Mouse (Mus musculus): ENCODE measurements at regions not wholly inside any gene's neighbourhood (a gene's known extent, or its start where the extent isn't known, plus 50 kb on each side); places are given as distances from the start of the nearest gene placed in this dataset.

GRCm38 (mm10) chr8:126216391-126216790, 82.0 kb upstream of the Slc35f3 start:
- ATAC-seq (ENCODE audit: low FRiP score, low TSS enrichment), result no peak
- H3K9me3 ChIP-seq (ENCODE audit: control insufficient read depth, low read length), result no peaks in the 10 kb centered on the region
- H3K4me2 ChIP-seq (replicated peaks; ENCODE audit: low read depth, low read length), result no peak overlapping the region
- H3K27me3 ChIP-seq (ENCODE audit: control insufficient read depth, insufficient read depth, low read length), result no peaks in the 10 kb centered on the region
- no peak overlapping the region for H3K4me3 ChIP-seq (ENCODE audit: low read length)
- H3K4me1 ChIP-seq (ENCODE audit: control insufficient read depth, insufficient read depth, low read length), result no peaks in the 10 kb centered on the region
- WGBS, result 73% methylated on average over 5 of the region's 5 CpGs
- H3K9ac ChIP-seq (ENCODE audit: low read depth, low read length), result no peak overlapping the region
- H3K36me3 ChIP-seq (ENCODE audit: control insufficient read depth, insufficient read depth, low read length), result no peaks in the 10 kb centered on the region
- no peak overlapping the region for H3K27ac ChIP-seq (ENCODE audit: low read depth, low read length)

- H3K9me3 ChIP-seq (ENCODE audit: control insufficient read depth, low read length), result no peaks in the 10 kb centered on the region
- H3K9ac ChIP-seq (ENCODE audit: low read depth, low read length), result no peak overlapping the region
- H3K36me3 ChIP-seq (ENCODE audit: control insufficient read depth, insufficient read depth, low read length), result no peaks in the 10 kb centered on the region
- H3K4me1 ChIP-seq (ENCODE audit: control insufficient read depth, insufficient read depth, low read length), result no peaks in the 10 kb centered on the region
- ATAC-seq (ENCODE audit: low FRiP score, low TSS enrichment), result no peak
- H3K27me3 ChIP-seq (ENCODE audit: control insufficient read depth, insufficient read depth, low read length), result no peaks in the 10 kb centered on the region
- H3K4me2 ChIP-seq (replicated peaks; ENCODE audit: low read depth, low read length), result no peak overlapping the region
- H3K27ac ChIP-seq (ENCODE audit: low read depth, low read length), result no peak overlapping the region
- whole genome bisulfite sequencing, result 55% methylated on average over 1 of the region's 1 CpGs
- H3K4me3 ChIP-seq (ENCODE audit: low read length), result no peak overlapping the region
Observed at GRCm38 (mm10) chr8:126221631-126222030, 76.7 kb upstream of the Slc35f3 start.

- no peaks in the 10 kb centered on the region for H3K27me3 ChIP-seq (ENCODE audit: control insufficient read depth, insufficient read depth, low read length)
- H3K4me3 ChIP-seq (ENCODE audit: low read length), result no peak overlapping the region
- H3K9me3 ChIP-seq (ENCODE audit: control insufficient read depth, low read length), result no peaks in the 10 kb centered on the region
- H3K36me3 ChIP-seq (ENCODE audit: control insufficient read depth, insufficient read depth, low read length), result no peaks in the 10 kb centered on the region
- H3K27ac ChIP-seq (ENCODE audit: low read depth, low read length), result no peak overlapping the region
- H3K4me2 ChIP-seq (replicated peaks; ENCODE audit: low read depth, low read length), result no peak overlapping the region
- ATAC-seq (ENCODE audit: low FRiP score, low TSS enrichment), result no peak
- no peaks in the 10 kb centered on the region for H3K4me1 ChIP-seq (ENCODE audit: control insufficient read depth, insufficient read depth, low read length)
- WGBS, result 88% methylated on average over 1 of the region's 1 CpGs
- H3K9ac ChIP-seq (ENCODE audit: low read depth, low read length), result no peak overlapping the region
Observed at GRCm38 (mm10) chr8:126231801-126232200, 66.6 kb upstream of the Slc35f3 start.

GRCm38 (mm10) chr8:126232521-126232920, 65.8 kb upstream of the Slc35f3 start:
- Histone ChIP-seq H3K4me1 (ENCODE audit: control insufficient read depth, insufficient read depth, low read length) (no peaks in the 10 kb centered on the region), H3K36me3 (ENCODE audit: control insufficient read depth, insufficient read depth, low read length) (no peaks in the 10 kb centered on the region), H3K9ac (ENCODE audit: low read depth, low read length) (no peak overlapping the region), H3K4me3 (ENCODE audit: low read length) (no peak overlapping the region), H3K27ac (ENCODE audit: low read depth, low read length) (no peak overlapping the region), H3K27me3 (ENCODE audit: control insufficient read depth, insufficient read depth, low read length) (no peaks in the 10 kb centered on the region), H3K9me3 (ENCODE audit: control insufficient read depth, low read length) (no peaks in the 10 kb centered on the region), H3K4me2 (replicated peaks; ENCODE audit: low read depth, low read length) (no peak overlapping the region)
- WGBS, result 21% methylated on average over 7 of the region's 7 CpGs
- ATAC-seq (ENCODE audit: low FRiP score, low TSS enrichment), result no peak

- H3K27me3 ChIP-seq (ENCODE audit: control insufficient read depth, insufficient read depth, low read length), result no peaks in the 10 kb centered on the region
- H3K36me3 ChIP-seq (ENCODE audit: control insufficient read depth, insufficient read depth, low read length), result no peaks in the 10 kb centered on the region
- H3K4me2 ChIP-seq (replicated peaks; ENCODE audit: low read depth, low read length), result no peak overlapping the region
- H3K27ac ChIP-seq (ENCODE audit: low read depth, low read length), result no peak overlapping the region
- H3K4me3 ChIP-seq (ENCODE audit: low read length), result no peak overlapping the region
- H3K9me3 ChIP-seq (ENCODE audit: control insufficient read depth, low read length), result no peaks in the 10 kb centered on the region
- no peak overlapping the region for H3K9ac ChIP-seq (ENCODE audit: low read depth, low read length)
- H3K4me1 ChIP-seq (ENCODE audit: control insufficient read depth, insufficient read depth, low read length), result no peaks in the 10 kb centered on the region
- ATAC-seq (ENCODE audit: low FRiP score, low TSS enrichment), result no peak
Observed at GRCm38 (mm10) chr8:126239684-126240083, 58.7 kb upstream of the Slc35f3 start.

GRCm38 (mm10) chr8:126244321-126244720, 54.0 kb upstream of the Slc35f3 start:
- Histone ChIP-seq H3K27me3 (ENCODE audit: control insufficient read depth, insufficient read depth, low read length) (no peaks in the 10 kb centered on the region), H3K4me2 (replicated peaks; ENCODE audit: low read depth, low read length) (no peak overlapping the region), H3K27ac (ENCODE audit: low read depth, low read length) (no peak overlapping the region), H3K4me1 (ENCODE audit: control insufficient read depth, insufficient read depth, low read length) (no peaks in the 10 kb centered on the region), H3K4me3 (ENCODE audit: low read length) (no peak overlapping the region), H3K36me3 (ENCODE audit: control insufficient read depth, insufficient read depth, low read length) (no peaks in the 10 kb centered on the region), H3K9me3 (ENCODE audit: control insufficient read depth, low read length) (no peaks in the 10 kb centered on the region), H3K9ac (ENCODE audit: low read depth, low read length) (no peak overlapping the region)
- WGBS, result 45% methylated on average over 4 of the region's 4 CpGs
- no peak for ATAC-seq (ENCODE audit: low FRiP score, low TSS enrichment)

Measured in kidney, embryonic 14.5 days (tissue).